Mouse (Mus musculus) NIH3T3 (cell line): ENCODE measurements around the gene Pdzd2.
A peak's percentile ranks its signal among the peaks of the same experiment; 100 is the strongest.

ENCODE experiments used
- DNase-seq: peaks from one replicate; pipeline ENCODE4 v3.0.0-alpha.2; 2012; ENCODE audit warnings: low read depth

Pdzd2 gene

GRCm38 (mm10) chr15:12317290-12317689, 422.4 kb downstream of the Pdzd2 start:
- no peak for DNase-seq

- DNase-seq, result peak; percentile 58
These were observed 423.7 kb downstream of the Pdzd2 start for GRCm38 (mm10) chr15:12315996-12316395.

GRCm38 (mm10) chr15:12314584-12314983, 425.1 kb downstream of the Pdzd2 start:
- no peak for DNase-seq

DNA sequence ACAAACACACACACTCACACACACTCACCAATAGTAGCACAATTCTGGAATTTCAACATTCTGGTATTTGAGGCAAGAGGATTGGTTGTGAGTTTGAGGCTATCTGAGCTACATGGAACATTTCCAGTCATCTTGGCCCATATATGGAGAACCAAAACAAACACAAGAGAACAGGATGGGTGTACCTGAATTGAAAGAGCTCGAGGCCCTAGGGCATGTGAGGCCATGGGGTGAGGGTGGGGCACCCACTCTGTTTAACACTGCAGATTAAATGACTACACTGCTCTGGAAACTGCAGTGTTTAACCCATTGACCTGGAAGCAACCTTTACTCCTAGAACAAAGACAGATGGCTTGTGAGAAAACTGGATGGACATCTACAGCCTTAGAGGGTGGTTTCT, 426.5 kb downstream of the Pdzd2 start:
- no peak for DNase-seq

- no peak for DNase-seq
These were observed 428.3 kb downstream of the Pdzd2 start for GRCm38 (mm10) chr15:12311465-12311864.

DNA sequence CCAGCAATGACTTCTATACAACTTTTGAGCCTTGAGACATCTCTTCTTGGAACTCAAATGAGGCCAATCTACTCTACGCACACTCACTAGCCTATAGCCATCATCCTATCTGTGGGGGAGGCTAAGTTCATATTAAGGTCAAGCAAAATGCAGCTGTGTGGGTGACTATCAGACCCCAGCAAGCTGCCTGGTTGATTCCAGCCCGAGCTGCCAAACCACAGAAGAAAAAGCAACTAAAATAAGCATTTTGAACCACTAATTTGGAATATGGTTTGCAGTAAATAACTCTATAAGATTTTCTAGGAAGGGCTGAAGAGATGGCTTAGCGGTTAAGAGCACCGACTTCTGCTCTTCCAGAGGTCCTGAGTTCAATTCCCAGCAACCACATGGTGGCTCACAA, 429.0 kb downstream of the Pdzd2 start:
- DNase-seq, result peak; percentile 34
